Mouse (Mus musculus) intestine, embryonic 15.5 days (tissue): ENCODE data around the gene Zbtb3. TPM values are rescaled to one million over a fixed set of nuclear protein-coding genes. Genes with fewer than 3 reads are reported as not detected.
"Not testable (repeated sequence)": the region's sequence is repeated elsewhere in the genome, so short reads cannot be mapped to it uniquely, and the experiment has no call there.

ENCODE experiments used
- ATAC-seq: fragments of 200-750 bp; cut with Nextera tagmentation; 2 replicates; pipeline ENCODE4 v1.8.0; 2017; ENCODE audit warnings: moderate TSS enrichment, moderate library complexity
- H3K27ac ChIP-seq: fragments of 300-500 bp; sonication (generic); 2 replicates; pipeline ENCODE4 v1.5.1; 2015; ENCODE audit warnings: mild to moderate bottlenecking, inconsistent platforms
- H3K27me3 ChIP-seq: fragments of 300-500 bp; sonication (generic); replicated peaks from 2 replicates; pipeline ENCODE4 v1.6.1; 2015; ENCODE audit warnings: inconsistent platforms
- H3K36me3 ChIP-seq: fragments of 300-500 bp; sonication (generic); 2 replicates; pipeline ENCODE4 v1.6.1; 2015; ENCODE audit warnings: inconsistent platforms
- H3K4me1 ChIP-seq: fragments of 300-500 bp; sonication (generic); replicated peaks from 2 replicates; pipeline ENCODE4 v1.6.1; 2015; ENCODE audit warnings: inconsistent platforms
- H3K4me2 ChIP-seq: fragments of 300-500 bp; sonication (generic); replicated peaks from 2 replicates; pipeline ENCODE4 v1.6.1; 2015; ENCODE audit warnings: mild to moderate bottlenecking, inconsistent platforms
- H3K4me3 ChIP-seq: fragments of 300-500 bp; sonication (generic); replicated peaks from 2 replicates; pipeline ENCODE4 v1.5.1; 2015; ENCODE audit warnings: inconsistent platforms
- H3K9ac ChIP-seq: fragments of 300-500 bp; sonication (generic); 2 replicates; pipeline ENCODE4 v1.6.1; 2015; ENCODE audit warnings: inconsistent platforms
- H3K9me3 ChIP-seq: fragments of 300-500 bp; sonication (generic); 2 replicates; pipeline ENCODE4 v1.6.1; 2016; ENCODE audit warnings: inconsistent platforms
- WGBS: fragments of 180-500 bp; shearing (Covaris S2); methylation state at CpG from one replicate; pipeline ENCODE4 v1.1.7; 2015; 5-methylcytosine and 5-hydroxymethylcytosine counted together
- polyA plus RNA-seq: library from polyadenylated mRNA; unstranded; fragments of >200 nt; fragmentation: Nextera tagmentation; extraction: Ambion mirVana; gene quantifications from 2 replicates; pipeline ENCODE4 v1.2.1, GENCODE M21; 2015

The Zbtb3 gene
- polyA plus RNA-seq, 1 experiment from 2014 or later, result 4.0 TPM

DNA sequence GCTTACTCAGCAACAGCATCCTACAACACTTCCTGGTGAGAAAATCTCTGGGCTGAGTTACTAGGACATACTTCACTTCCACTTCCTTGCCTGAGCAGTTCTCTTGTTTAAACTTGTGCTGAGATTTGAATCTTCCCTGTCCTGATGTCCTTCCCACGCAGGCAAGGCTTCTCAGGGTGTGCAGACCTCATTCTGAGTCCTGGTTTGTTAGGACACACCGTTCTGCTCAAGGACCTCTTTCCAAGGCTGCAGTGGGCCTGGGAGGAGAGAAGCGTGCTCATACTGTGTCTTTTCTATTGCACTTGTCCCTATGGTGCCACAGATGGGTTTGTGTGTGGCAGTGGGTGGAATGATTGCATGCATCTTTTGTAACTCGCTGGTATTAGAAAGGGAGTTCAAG, 30.6 kb downstream of the Zbtb3 start:
- Histone ChIP-seq H3K9ac (no peak overlapping the region), H3K4me3 (no peak overlapping the region), H3K4me1 (peaks cover 4% of the 10 kb centered on the region; the same call in 1 of the 2 replicates), H3K27ac (no peak overlapping the region), H3K27me3 (no peaks in the 10 kb centered on the region), H3K36me3 (peaks cover 54% of the 10 kb centered on the region), H3K4me2 (no peak overlapping the region), H3K9me3 (no peaks in the 10 kb centered on the region)
- no peak for ATAC-seq
- WGBS, result 91% methylated on average over 4 of the region's 4 CpGs

DNA sequence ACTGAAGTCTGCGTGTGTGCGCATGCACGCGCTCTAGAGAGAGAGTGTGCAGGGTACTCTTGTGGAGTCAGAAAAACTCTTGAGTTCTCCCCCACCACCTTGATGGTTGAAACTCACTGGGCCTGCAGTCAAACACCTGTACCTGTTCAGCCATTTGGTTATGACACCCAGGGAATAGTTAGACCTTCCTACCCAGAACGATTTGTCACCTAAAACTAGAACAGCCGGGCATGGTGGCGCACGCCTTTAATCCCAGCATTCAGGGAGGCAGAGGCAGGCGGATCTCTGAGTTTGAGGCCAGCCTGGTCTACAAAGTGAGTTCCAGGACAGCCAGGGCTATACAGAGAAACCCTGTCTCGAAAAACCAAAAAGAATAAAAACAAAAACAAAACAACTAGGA, 34.0 kb downstream of the Zbtb3 start:
- H3K27ac ChIP-seq, result not testable (repeated sequence)

DNA sequence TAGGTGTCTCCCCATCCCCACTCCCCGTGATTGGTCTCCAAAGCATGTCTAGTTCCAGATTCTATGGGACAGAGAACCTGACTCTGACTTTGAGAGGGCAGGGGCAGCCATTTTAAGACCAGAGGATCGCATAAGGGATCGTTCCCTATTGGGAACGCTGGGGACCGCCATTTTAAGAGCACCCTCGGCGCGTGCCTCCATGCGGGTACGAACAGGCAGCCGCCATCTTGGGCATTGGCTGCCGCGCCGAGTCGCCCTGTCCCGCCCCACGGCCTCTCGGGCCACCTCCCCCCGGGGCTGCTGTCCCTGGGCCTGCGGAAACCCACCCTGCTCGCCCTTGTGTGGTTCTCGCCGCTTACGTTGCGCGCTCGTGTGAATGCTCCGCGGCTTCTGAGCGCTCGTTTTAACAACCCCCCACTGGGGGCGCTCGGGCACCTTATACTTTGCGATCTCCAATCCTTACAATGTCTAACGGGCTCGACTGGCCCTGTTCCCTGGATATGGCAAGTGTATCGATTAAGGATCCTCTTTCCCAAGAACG, 35.0 kb downstream of the Zbtb3 start, which contains the start of gene Bscl2:
TSS of gene Bscl2 (plus strand) at position 217 of the 541 bp plus-strand sequence.
- peak; percentile 83 for ATAC-seq
- H3K4me2 ChIP-seq, result peak within 1 kb of the TSS; percentile 91
- 1% methylated on average over 38 of the region's 38 CpGs for WGBS

More for the DNA sequence above, 34.0 kb downstream of the Zbtb3 start:
- H3K4me2 ChIP-seq, H3K27me3 ChIP-seq, H3K9ac ChIP-seq, H3K9me3 ChIP-seq, ATAC-seq, H3K4me3 ChIP-seq: not testable (repeated sequence)
- peaks cover 29% of the 10 kb centered on the region for H3K36me3 ChIP-seq
- peaks cover 12% of the 10 kb centered on the region for H3K4me1 ChIP-seq
- WGBS, result 94% methylated on average over 10 of the region's 10 CpGs

DNA sequence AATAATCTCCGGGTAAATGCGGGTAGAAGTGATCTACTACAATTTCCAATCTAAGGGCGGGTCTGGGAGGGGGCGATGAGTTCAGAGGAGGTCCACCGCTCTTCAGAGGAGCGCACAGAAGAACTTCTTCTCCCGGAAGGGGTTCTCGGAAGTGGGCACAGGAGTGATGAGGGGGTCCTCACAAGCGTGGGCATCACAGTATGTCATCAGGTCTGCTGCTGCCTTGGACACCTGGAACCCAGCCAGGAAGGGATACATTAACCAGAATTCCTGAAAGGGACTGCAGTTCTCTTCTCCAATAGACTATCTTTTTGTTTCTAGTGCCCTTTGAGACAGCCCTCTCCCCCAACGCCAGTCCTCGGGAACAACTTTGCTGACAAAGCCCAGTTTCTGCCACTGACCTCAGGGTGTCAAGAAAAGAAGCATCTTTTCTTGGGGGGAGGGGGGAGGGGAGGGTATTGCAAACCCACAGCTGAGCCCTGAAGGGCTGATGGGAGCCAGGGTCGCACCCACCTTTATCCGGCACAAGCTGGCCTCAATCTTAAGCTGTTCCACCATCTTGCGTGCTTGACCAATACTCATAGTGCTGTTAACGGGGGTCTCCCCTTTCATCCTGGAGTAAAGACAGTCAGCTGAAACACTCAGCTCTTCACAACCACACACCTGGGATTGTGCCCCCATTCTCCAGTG, 35.8 kb downstream of the Zbtb3 start:
- peak overlapping the region; percentile 97 for H3K27ac ChIP-seq
- no peaks in the 10 kb centered on the region for H3K9me3 ChIP-seq
- peaks cover 12% of the 10 kb centered on the region for H3K4me1 ChIP-seq
- H3K27me3 ChIP-seq, result no peaks in the 10 kb centered on the region
- H3K4me2 ChIP-seq, result peak overlapping the region; percentile 91
- 20% methylated on average over 15 of the region's 15 CpGs for WGBS
- H3K36me3 ChIP-seq, result peaks cover 12% of the 10 kb centered on the region
- peak overlapping the region; percentile 68 for H3K9ac ChIP-seq
- peak; percentile 8; the same call in 1 of the 2 replicates for ATAC-seq
- peak overlapping the region; percentile 50 for H3K4me3 ChIP-seq

More for the DNA sequence above, 35.0 kb downstream of the Zbtb3 start, which contains the start of gene Bscl2:
- peaks cover 12% of the 10 kb centered on the region for H3K4me1 ChIP-seq
- peak within 1 kb of the TSS; percentile 97 for H3K27ac ChIP-seq
- H3K27me3 ChIP-seq, result no peaks in the 10 kb centered on the region
- H3K9ac ChIP-seq, result peak within 1 kb of the TSS; percentile 68
- H3K9me3 ChIP-seq, result no peaks in the 10 kb centered on the region
- H3K4me3 ChIP-seq, result peak within 1 kb of the TSS; percentile 50
- H3K36me3 ChIP-seq, result peaks cover 20% of the 10 kb centered on the region

DNA sequence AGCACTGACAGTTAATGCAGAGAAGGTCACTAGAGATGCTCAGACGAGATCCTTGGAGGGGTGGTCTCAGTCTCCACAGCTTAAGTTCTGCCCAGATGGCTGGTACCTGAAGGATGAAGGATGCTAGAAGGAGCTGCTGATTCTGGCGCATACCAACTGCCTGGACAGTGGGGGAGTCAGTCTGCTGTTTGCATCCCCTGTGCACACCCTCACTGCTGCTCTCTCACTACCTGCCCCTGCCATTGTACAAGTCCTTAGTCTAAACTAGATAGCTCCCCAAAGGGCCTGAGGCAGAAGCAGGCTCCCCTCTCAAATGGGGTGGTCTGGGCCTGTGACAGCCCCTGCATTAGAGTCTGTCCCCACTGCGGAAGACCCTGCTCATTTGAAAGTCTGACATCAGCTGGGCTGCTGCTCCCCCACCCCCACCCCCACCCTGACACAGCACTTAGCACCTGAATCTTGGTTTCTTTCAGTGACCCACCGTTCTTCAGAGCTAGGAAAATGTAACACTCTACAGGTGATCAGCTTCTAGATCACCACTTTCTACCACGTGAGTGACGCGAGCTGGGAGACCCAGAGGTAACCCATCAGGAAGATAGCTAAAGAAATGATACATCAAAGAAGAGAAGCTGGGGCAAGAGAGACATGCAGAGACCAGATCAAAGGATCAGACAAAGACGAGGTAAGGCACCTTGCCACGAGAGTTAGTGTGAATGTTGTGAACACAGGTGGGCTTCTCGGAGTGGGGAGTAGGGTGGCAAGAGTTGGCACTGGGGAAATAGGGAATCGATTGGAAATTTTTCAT, 37.0 kb downstream of the Zbtb3 start, which contains the start of gene Gng3:
TSS of gene Gng3 (minus strand) at position 92 of the 805 bp plus-strand sequence.
- Histone ChIP-seq H3K4me1 (peaks cover 12% of the 10 kb centered on the region), H3K36me3 (peaks cover 7% of the 10 kb centered on the region; the same call in 1 of the 2 replicates), H3K4me2 (peak within 1 kb of the TSS; percentile 91), H3K27ac (peak within 1 kb of the TSS; percentile 97), H3K9me3 (no peaks in the 10 kb centered on the region), H3K27me3 (no peaks in the 10 kb centered on the region), H3K4me3 (peak within 1 kb of the TSS; percentile 50), H3K9ac (peak within 1 kb of the TSS; percentile 68)
- 69% methylated on average over 11 of the region's 11 CpGs for WGBS
- no peak for ATAC-seq

DNA sequence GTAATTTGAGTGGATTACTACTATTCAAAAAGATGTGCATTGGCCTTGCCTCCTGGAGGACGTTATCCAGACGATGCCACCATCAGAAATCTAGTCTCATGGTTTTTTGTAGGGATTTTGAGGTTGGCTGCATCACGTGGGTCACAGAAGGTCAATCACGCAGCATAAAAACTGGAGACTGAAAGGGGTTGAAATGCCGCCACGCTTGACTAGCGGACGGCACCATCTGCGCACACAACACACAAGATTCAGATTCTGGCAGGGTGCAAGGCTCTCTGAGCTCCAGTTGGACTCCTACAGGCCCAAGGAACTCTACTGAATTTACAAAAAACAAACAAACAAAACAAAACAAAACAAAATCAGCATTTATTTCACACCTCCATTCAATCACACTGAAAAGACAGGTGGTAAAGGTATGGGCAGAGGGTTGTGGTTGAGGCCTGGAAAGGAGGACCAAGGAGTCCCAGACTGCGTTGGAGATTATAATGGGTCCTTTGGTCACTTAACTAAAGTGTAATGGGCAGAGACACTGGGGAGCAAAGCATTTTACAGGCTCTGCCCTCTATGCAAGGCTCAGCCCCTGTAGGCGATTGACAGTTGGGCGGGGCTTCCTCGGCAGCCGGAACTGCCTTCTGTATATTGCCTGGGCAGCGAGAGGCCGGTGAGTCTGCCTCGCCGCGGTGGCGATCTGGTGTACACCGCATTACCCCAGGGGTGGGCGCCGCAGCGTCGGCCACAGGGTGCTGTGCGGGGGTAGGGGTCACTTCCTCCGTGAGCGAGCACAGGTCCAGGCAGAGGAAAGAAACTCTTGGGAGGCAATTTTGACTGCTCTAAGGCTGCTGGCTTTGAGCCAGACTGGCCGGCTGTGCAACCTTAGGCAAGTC, 37.8 kb downstream of the Zbtb3 start:
- peak overlapping the region; percentile 88 for H3K4me2 ChIP-seq
- H3K27ac ChIP-seq, result no peak overlapping the region
- H3K36me3 ChIP-seq, result 0 out of 2 replicates have a peak, but pooled peaks cover 2% of the 10 kb centered on the region
- H3K9ac ChIP-seq, result peak overlapping the region; percentile 62
- H3K4me1 ChIP-seq, result peaks cover 12% of the 10 kb centered on the region
- no peaks in the 10 kb centered on the region for H3K27me3 ChIP-seq
- no peaks in the 10 kb centered on the region for H3K9me3 ChIP-seq
- peak overlapping the region; percentile 50 for H3K4me3 ChIP-seq
- ATAC-seq, result peak; percentile 81
- WGBS, result 25% methylated on average over 29 of the region's 29 CpGs

DNA sequence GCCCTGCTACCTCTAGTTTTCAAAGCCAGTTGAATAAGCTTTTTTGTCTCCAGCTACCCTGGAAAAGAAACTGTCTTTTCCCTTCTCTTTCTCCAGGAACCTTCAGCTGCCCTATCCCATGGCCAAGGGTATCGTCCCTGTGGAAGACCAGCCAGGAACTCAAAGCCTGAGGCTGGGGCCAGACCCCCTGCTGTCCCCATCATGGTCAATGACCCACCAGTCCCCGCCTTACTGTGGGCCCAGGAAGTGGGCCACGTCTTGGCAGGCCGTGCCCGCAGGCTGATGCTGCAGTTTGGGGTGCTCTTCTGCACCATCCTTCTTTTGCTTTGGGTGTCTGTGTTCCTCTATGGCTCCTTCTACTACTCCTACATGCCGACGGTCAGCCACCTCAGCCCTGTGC, 38.7 kb downstream of the Zbtb3 start:
- no peak for ATAC-seq
- Histone ChIP-seq H3K36me3 (peaks cover 3% of the 10 kb centered on the region; the same call in 1 of the 2 replicates), H3K4me3 (peak overlapping the region; percentile 50), H3K27ac (no peak overlapping the region), H3K9ac (peak overlapping the region; percentile 62), H3K4me1 (peaks cover 12% of the 10 kb centered on the region), H3K4me2 (peak overlapping the region; percentile 88), H3K27me3 (no peaks in the 10 kb centered on the region), H3K9me3 (no peaks in the 10 kb centered on the region)
- 90% methylated on average over 7 of the region's 7 CpGs for WGBS

DNA sequence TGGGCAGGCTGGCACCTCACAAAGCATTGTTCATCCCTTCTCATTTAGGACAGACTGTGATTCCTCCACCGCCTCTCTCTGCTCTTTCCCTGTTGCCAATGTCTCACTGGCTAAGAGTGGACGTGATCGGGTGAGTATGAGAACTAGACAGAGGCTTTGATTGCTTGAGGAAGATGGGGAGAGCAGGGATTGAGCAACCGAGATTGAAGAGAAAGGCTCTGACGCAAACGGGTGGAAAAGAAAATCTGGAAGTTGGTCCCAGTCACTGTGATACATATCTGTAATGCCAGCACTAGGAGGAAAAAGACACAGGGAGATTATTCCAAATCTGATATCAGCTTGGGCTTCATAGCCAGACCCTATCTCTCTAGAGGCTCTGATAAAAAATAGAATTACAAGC, 40.6 kb downstream of the Zbtb3 start:
- H3K4me1 ChIP-seq, result peaks cover 8% of the 10 kb centered on the region
- no peak for ATAC-seq
- no peak overlapping the region for H3K27ac ChIP-seq
- 83% methylated on average over 6 of the region's 6 CpGs for WGBS
- no peak overlapping the region for H3K4me2 ChIP-seq
- H3K36me3 ChIP-seq, result peaks cover 8% of the 10 kb centered on the region; the same call in 1 of the 2 replicates
- H3K9me3 ChIP-seq, result no peaks in the 10 kb centered on the region
- 0 out of 2 replicates have a peak overlapping the region, but pooled peaks have one; percentile 1 for H3K9ac ChIP-seq
- no peak overlapping the region for H3K4me3 ChIP-seq
- H3K27me3 ChIP-seq, result no peaks in the 10 kb centered on the region

DNA sequence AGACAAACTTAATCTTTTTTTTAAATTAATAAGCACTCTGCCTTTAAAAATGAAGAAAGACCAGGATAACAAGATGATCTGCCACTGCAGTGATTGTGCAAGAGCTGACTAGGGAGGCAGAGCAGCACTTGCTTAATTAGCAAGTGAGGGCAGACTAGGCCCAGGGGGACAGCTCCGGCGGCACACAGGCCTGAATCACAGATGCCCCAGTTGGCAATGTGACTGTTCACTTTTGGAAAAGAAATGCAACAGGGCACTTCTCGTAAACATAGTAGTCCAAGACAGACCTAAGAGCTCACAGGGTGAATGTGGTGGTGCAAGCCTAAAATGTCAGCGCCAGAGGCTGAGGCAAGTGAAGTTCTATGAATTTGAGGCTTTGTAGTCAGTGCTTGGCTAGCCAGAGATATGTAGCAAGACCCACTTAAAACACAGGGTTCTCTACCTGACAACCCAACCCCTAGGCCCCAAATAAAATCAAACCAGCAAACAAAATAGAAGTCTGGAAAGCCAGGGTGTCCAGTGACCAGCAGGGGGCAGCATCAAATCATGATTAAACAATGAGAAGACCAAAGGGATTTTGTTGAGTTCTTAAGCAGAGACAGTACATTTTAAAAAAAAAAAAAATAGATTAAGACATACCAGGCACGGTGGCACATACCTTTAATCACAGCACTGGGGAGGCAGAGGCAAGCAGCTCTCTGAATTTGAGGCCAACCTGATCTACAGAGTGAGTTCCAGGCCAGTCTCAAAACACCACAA, 42.2 kb downstream of the Zbtb3 start:
- no peak for ATAC-seq
- Histone ChIP-seq H3K9me3 (no peaks in the 10 kb centered on the region), H3K9ac (no peak overlapping the region), H3K27ac (no peak overlapping the region), H3K4me2 (no peak overlapping the region), H3K4me3 (no peak overlapping the region), H3K27me3 (no peaks in the 10 kb centered on the region), H3K4me1 (peaks cover 3% of the 10 kb centered on the region; the same call in 1 of the 2 replicates), H3K36me3 (peaks cover 8% of the 10 kb centered on the region; the same call in 1 of the 2 replicates)
- 63% methylated on average over 5 of the region's 5 CpGs for WGBS

DNA sequence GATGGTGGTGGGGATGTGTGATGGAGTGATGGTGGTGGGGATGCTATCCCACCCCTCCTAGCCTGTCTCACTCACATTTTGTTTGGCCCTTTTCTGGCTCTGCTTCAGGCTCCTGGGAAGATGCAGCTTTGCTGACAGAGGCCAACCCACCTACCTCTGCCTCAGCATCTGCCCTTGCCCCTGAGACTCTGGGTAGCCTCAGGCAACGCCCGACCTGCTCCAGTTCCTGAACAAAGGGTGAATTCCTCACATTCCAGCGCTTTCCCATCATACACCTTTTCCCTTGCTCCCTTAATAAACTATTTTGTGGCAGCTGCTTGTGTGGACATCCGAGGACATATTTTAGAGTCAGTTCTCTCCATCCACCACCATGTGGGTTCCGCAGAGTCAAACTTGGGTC, 46.0 kb downstream of the Zbtb3 start:
- peaks cover 8% of the 10 kb centered on the region; the same call in 1 of the 2 replicates for H3K36me3 ChIP-seq
- H3K9ac ChIP-seq, result no peak overlapping the region
- H3K4me2 ChIP-seq, result no peak overlapping the region
- H3K4me1 ChIP-seq, result peaks cover 13% of the 10 kb centered on the region; the same call in 1 of the 2 replicates
- no peak overlapping the region for H3K4me3 ChIP-seq
- WGBS, result 63% methylated on average over 5 of the region's 5 CpGs
- no peaks in the 10 kb centered on the region for H3K9me3 ChIP-seq
- H3K27me3 ChIP-seq, result no peaks in the 10 kb centered on the region
- H3K27ac ChIP-seq, result no peak overlapping the region
- ATAC-seq, result no peak
